8 mouse cellular contexts compared by ENCODE assay signal in genomic region chr17:69157101-69157808, GRCm38 (mm10).
A peak's percentile ranks its signal among the peaks of the same experiment; 100 is the strongest.
DNase-seq lines count a peak whose midpoint lies in the region; ATAC-seq lines count a peak whose summit lies in the region.

No protein-coding gene starts in this region.

- no peaks in the 10 kb centered on the region for H3K9me3 ChIP-seq in heart, embryonic 16.5 days (replicated peaks; ENCODE audit: control insufficient read depth, low read length)
- no peaks in the 10 kb centered on the region for H3K9me3 ChIP-seq in midbrain, embryonic 12.5 days

- H3K9ac ChIP-seq in heart, embryonic 16.5 days (ENCODE audit: low read length), result peak overlapping the region; percentile 88
- H3K9ac ChIP-seq in midbrain, embryonic 12.5 days (replicated peaks), result peak overlapping the region; percentile 90

- peaks cover 20% of the 10 kb centered on the region for H3K4me1 ChIP-seq in heart, embryonic 16.5 days (ENCODE audit: control insufficient read depth, insufficient read depth, low read length)
- H3K4me1 ChIP-seq in midbrain, embryonic 12.5 days, result peaks cover 9% of the 10 kb centered on the region

- peak overlapping the region; percentile 74 for H3K4me2 ChIP-seq in heart, embryonic 16.5 days (ENCODE audit: low read depth, low read length)
- H3K4me2 ChIP-seq in midbrain, embryonic 12.5 days (replicated peaks), result peak overlapping the region; percentile 92

- H3K27ac ChIP-seq in heart, embryonic 16.5 days (ENCODE audit: low read length), result peak overlapping the region; percentile 86
- H3K27ac ChIP-seq in midbrain, embryonic 12.5 days (replicated peaks), result peak overlapping the region; percentile 61

- H3K27me3 ChIP-seq in heart, embryonic 16.5 days (ENCODE audit: control insufficient read depth, insufficient read depth, low read length), result no peaks in the 10 kb centered on the region
- H3K27me3 ChIP-seq in midbrain, embryonic 12.5 days, result no peaks in the 10 kb centered on the region

- under 1% methylated on average over 60 of the region's 66 CpGs for WGBS in heart, embryonic 16.5 days
- WGBS in midbrain, embryonic 12.5 days, result under 1% methylated on average over 63 of the region's 66 CpGs

- peak overlapping the region; percentile 62 for H3K4me3 ChIP-seq in heart, embryonic 16.5 days (ENCODE audit: low read length)
- peak overlapping the region; percentile 87 for H3K4me3 ChIP-seq in midbrain, embryonic 12.5 days

- DNase-seq in adrenal gland, adult (ENCODE audit: inconsistent age in 2 of 2, low spot score in 1 of 2), result peak; percentile 18 to 69
- no peak for DNase-seq in adrenal gland, adult 8-10 months
- peak; percentile 86 for DNase-seq in NIH3T3 (ENCODE audit: low read depth)
- DNase-seq in embryo, embryonic 10.5 days (ENCODE audit: low spot score), result peak; percentile 61
- peak; percentile 17 to 51 for DNase-seq in kidney, postnatal 36 days
- peak; percentile 10 for DNase-seq in testis, postnatal 14 days (ENCODE audit: low spot score)

- ATAC-seq in heart, embryonic 16.5 days (replicated peaks; ENCODE audit: extremely low read depth, insufficient read depth, low FRiP score), result peak; percentile 64
- peak; percentile 71 for ATAC-seq in midbrain, embryonic 12.5 days (ENCODE audit: low FRiP score, low read depth)

- H3K36me3 ChIP-seq in heart, embryonic 16.5 days (ENCODE audit: control insufficient read depth, insufficient read depth), result no peaks in the 10 kb centered on the region
- no peaks in the 10 kb centered on the region for H3K36me3 ChIP-seq in midbrain, embryonic 12.5 days
